Mouse (Mus musculus) left cerebral cortex, postnatal 10 days (tissue): ENCODE results near the gene Usp7. TPM values are rescaled to one million over a fixed set of nuclear protein-coding genes. Genes with fewer than 3 reads are reported as not detected.
A peak's percentile ranks its signal among the peaks of the same experiment; 100 is the strongest.

ENCODE experiments used
- DNase-seq, 2 experiments: peaks; one replicate each; pipeline ENCODE4 v3.0.0; 2021 to 2022; ENCODE audit warnings: low spot score in 2 of 2, mixed read lengths in 1 of 2; ENCODE audit errors: extremely low spot score in 1 of 2
- intact Hi-C: fragments of 180-260 bp; cut with DNase I; formaldehyde crosslinking; loops from one replicate; pipeline ENCODE4 v1.15.1; 2025
- total RNA-seq, 2 experiments: library from RNA; stranded (reverse); gene quantifications; 2 replicates each; pipeline ENCODE4 v1.2.3; 2021

Usp7 gene
- 100 to 1,000 TPM; 163 to 164 TPM for total RNA-seq

- intact Hi-C loops, result no loop called here
- DNase-seq, result no peak
Measured at GRCm38 (mm10) chr16:8791949-8792557, at the start of gene Usp7. Usp7 (minus strand) TSS chr16:8792308.

- intact Hi-C loops, result loop anchor here (5.0 kb wide), 1 partner anchor 143 kb away; no protein-coding TSS in a partner anchor
- no peak for DNase-seq
Measured at GRCm38 (mm10) chr16:8840557-8840956, 48.4 kb upstream of the Usp7 start.

GRCm38 (mm10) chr16:8838921-8839320 lies 46.8 kb upstream of the Usp7 start:
- DNase-seq, result no peak
- intact Hi-C loops, result no loop called here

- DNase-seq, result no peak
- intact Hi-C loops, result no loop called here
Measured at GRCm38 (mm10) chr16:8837595-8837994, 45.5 kb upstream of the Usp7 start.

- intact Hi-C loops, result no loop called here
- DNase-seq, result no peak
Measured at GRCm38 (mm10) chr16:8836876-8837275, 44.8 kb upstream of the Usp7 start.

- intact Hi-C loops, result loop anchor here (5.0 kb wide), 1 partner anchor 94 kb away; no protein-coding TSS in a partner anchor
- no peak for DNase-seq
Measured at GRCm38 (mm10) chr16:8831241-8831640, 39.1 kb upstream of the Usp7 start.

GRCm38 (mm10) chr16:8830431-8831211 lies 38.5 kb upstream of the Usp7 start:
- peak; percentile 31 to 86 for DNase-seq
- intact Hi-C loops, result loop anchor here (5.0 kb wide), 1 partner anchor 93 kb away; no protein-coding TSS in a partner anchor

- intact Hi-C loops, result loop anchor here (5.0 kb wide), 1 partner anchor 92 kb away; no protein-coding TSS in a partner anchor
- DNase-seq, result peak; percentile 98 to 99
Measured at GRCm38 (mm10) chr16:8829564-8830359, 37.7 kb upstream of the Usp7 start, which contains the start of gene 1810013L24Rik. 1810013L24Rik (plus strand) TSS chr16:8830100.

- intact Hi-C loops, result no loop called here
- DNase-seq, result peak in 1 of 2 experiments; percentile 86
Measured at GRCm38 (mm10) chr16:8828636-8829563, 36.8 kb upstream of the Usp7 start.

GRCm38 (mm10) chr16:8827366-8827765 lies 35.3 kb upstream of the Usp7 start:
- intact Hi-C loops, result no loop called here
- no peak for DNase-seq

- intact Hi-C loops, result no loop called here
- no peak for DNase-seq
Measured at GRCm38 (mm10) chr16:8823661-8824060, 31.6 kb upstream of the Usp7 start.

GRCm38 (mm10) chr16:8822586-8822985 lies 30.5 kb upstream of the Usp7 start:
- intact Hi-C loops, result no loop called here
- no peak for DNase-seq

GRCm38 (mm10) chr16:8821429-8821828 lies 29.3 kb upstream of the Usp7 start:
- peak in 1 of 2 experiments; percentile 35 for DNase-seq
- intact Hi-C loops, result no loop called here

- DNase-seq, result no peak
- intact Hi-C loops, result no loop called here
Measured at GRCm38 (mm10) chr16:8817872-8818271, 25.8 kb upstream of the Usp7 start.

GRCm38 (mm10) chr16:8810399-8811127 lies 18.5 kb upstream of the Usp7 start:
- intact Hi-C loops, result no loop called here
- DNase-seq, result no peak

GRCm38 (mm10) chr16:8806703-8807102 lies 14.6 kb upstream of the Usp7 start:
- intact Hi-C loops, result no loop called here

GRCm38 (mm10) chr16:8795906-8796305 lies 3.8 kb upstream of the Usp7 start:
- DNase-seq, result no peak
- intact Hi-C loops, result no loop called here

More at GRCm38 (mm10) chr16:8806703-8807102, 14.6 kb upstream of the Usp7 start:
- no peak for DNase-seq

GRCm38 (mm10) chr16:8794952-8795351 lies 2.8 kb upstream of the Usp7 start:
- intact Hi-C loops, result no loop called here
- DNase-seq, result no peak
